Mouse (Mus musculus) layer of hippocampus, adult 2 months (tissue): Measurements from ENCODE around the gene Hjurp. TPM values are rescaled to one million over a fixed set of nuclear protein-coding genes. Genes with fewer than 3 reads are reported as not detected.

ENCODE experiments used
- DNase-seq, 2 experiments: peaks; one replicate each; pipeline ENCODE4 v3.0.0; 2022; ENCODE audit warnings: low spot score in 2 of 2
- H3K27ac ChIP-seq: fragments of 200-600 bp; 2 replicates; pipeline ENCODE4 v1.8.1; 2022
- H3K4me3 ChIP-seq: fragments of 200-600 bp; 2 replicates; pipeline ENCODE4 v1.8.1; 2022; ENCODE audit warnings: mild to moderate bottlenecking
- CTCF ChIP-seq: fragments of 200-600 bp; conservative IDR thresholded peaks from 2 replicates; pipeline ENCODE4 v1.8.1; 2022; ENCODE audit warnings: antibody characterized with exemption, mild to moderate bottlenecking, moderate library complexity
- total RNA-seq, 2 experiments: library from RNA; stranded (reverse); gene quantifications; 2 replicates each; pipeline ENCODE4 v1.2.3; 2021

The Hjurp gene
- total RNA-seq, 2 experiments from 2014 or later: 31.9 to 35.3 TPM

GRCm38 (mm10) chr1:88283376-88284227 is 6.2 kb upstream of the Hjurp start:
- DNase-seq: no peak
- no peak for TF ChIP-seq CTCF
- Histone ChIP-seq H3K27ac (no peak overlapping the region), H3K4me3 (no peak overlapping the region)

GRCm38 (mm10) chr1:88282301-88282700 is 4.9 kb upstream of the Hjurp start:
- no peak for DNase-seq
- no peak overlapping the region for H3K4me3 ChIP-seq
- no peak overlapping the region for H3K27ac ChIP-seq
- no peak for TF ChIP-seq CTCF

- H3K27ac ChIP-seq: no peak overlapping the region
- no peak overlapping the region for H3K4me3 ChIP-seq
- DNase-seq: no peak
- TF ChIP-seq CTCF: no peak
These were observed 2.7 kb upstream of the Hjurp start for GRCm38 (mm10) chr1:88280006-88280690.

DNA sequence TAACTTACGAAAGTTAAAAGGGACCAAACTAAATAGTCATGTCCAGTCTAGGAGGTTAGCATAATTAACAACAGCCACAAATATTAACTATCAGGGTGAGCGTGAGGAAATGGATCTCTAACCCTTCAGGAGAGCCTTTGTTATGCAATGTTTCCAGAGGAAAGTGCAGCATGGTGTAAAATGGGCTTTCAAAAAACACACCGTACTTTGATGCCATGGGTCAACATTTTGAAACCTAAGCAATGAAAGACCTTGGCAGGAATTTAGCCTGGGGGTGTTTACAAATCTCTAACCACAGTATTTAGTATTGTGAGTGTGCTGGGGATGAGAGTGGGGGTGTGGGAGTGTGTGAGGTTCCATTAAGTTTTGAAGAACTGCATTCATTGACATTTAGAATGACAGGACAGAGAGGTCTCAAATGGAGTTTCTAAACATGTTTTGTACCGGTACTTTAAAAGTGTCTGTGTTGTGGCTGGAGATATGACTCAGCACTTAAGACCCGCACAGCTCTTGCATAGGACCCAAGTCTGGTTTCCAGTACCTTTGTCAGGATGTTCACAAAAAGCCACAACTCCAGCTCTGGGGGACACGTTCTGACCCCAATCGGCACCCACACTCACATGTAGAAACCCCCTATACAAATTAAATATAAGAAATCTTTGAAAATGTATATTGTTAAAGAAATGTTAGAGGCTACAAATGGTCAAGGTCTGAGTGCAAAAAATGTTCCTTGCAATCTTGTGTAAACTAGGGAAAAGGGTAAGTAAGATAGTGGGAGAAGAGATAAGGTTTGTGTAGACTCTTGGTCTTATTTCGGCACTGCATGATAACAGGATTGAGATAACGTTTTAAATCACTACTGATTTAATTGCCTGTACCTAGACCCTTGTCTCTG is 1.9 kb upstream of the Hjurp start:
- Histone ChIP-seq H3K4me3 (no peak overlapping the region), H3K27ac (no peak overlapping the region)
- TF ChIP-seq CTCF: no peak
- DNase-seq: no peak

GRCm38 (mm10) chr1:88277818-88278511 is 532 bp upstream of the Hjurp start:
- TF ChIP-seq CTCF: no peak; the same call in none of the 2 replicates
- no peak for DNase-seq
- peak overlapping the region; percentile 57 for H3K4me3 ChIP-seq
- H3K27ac ChIP-seq: peak overlapping the region; percentile 23

DNA sequence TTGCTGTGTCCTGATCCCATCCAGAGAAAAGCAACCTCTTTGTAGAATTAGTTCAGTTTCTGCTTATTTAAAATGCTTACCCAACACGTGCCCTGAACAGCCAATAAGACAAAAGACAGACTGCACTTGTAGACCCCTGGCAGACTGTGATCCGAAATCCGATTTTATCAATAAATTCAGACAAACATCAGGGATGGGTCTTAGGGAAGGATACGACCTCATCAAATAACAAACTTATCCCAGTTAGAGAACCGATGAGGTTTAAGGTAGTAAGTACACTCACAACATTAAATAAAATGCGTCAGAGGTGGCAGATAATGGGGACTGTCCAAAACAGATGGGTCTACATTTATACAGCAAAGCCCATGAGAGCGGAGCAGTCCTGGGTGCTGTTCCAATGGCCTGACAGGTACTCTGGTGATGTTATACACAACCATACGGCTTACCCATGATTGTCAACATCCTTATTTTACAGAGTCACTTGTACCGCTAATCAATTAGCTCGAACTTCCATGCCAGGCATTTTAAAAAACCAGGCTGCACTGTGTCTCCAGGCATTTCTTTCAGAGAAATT is 822 bp downstream of the Hjurp start:
- TF ChIP-seq CTCF: no peak
- H3K4me3 ChIP-seq: peak overlapping the region; percentile 57
- peak overlapping the region; percentile 23 for H3K27ac ChIP-seq
- DNase-seq: no peak

DNA sequence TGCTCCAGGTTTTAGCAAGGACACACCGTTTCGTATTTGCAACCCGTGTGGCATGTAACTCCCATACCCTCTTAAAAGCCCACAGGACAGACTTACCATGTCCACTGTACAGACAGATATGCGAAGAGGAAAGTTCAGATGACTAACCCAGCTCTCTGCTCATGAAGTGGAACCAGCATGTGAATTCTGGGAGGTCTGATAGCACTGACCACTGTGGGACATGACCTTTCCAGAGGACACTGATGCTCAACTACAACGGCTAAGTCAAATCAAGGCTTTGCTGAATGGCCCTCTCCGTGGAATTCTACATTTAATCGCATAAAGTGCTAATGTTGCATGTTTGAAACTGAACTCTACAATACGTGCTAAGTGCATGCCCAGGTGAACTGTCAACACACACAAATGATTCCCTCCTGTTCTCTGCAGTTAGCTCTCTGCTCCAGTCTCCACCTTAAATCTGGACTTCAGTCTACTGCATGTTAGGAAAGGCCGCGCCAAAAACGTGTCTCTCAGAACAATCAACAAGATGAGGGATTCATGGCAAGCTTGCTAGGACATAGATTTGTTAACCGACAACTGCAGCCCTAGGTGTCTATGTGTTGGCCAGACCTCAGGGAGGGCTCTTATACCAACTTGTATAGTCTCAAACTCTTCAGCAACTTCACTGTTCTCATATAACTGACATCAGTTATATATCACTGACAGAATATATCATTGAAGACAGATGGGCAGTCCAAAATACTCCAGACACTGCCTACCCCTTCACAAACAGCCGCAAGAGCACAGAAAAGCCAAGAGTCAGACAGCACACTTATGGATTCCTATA is 1.5 kb downstream of the Hjurp start:
- no peak for DNase-seq
- Histone ChIP-seq H3K27ac (no peak overlapping the region), H3K4me3 (peak overlapping the region; percentile 57; the same call in 1 of the 2 replicates)
- TF ChIP-seq CTCF: no peak

GRCm38 (mm10) chr1:88275078-88275680 is 2.3 kb downstream of the Hjurp start:
- TF ChIP-seq CTCF: no peak
- no peak overlapping the region for H3K4me3 ChIP-seq
- no peak overlapping the region for H3K27ac ChIP-seq
- DNase-seq: no peak

- H3K4me3 ChIP-seq: no peak overlapping the region
- H3K27ac ChIP-seq: no peak overlapping the region
- no peak for TF ChIP-seq CTCF
- DNase-seq: no peak
These were observed 2.9 kb downstream of the Hjurp start for GRCm38 (mm10) chr1:88274371-88275077.

- TF ChIP-seq CTCF: no peak
- no peak for DNase-seq
- Histone ChIP-seq H3K27ac (no peak overlapping the region), H3K4me3 (no peak overlapping the region)
These were observed 3.6 kb downstream of the Hjurp start for GRCm38 (mm10) chr1:88273832-88274231.
